Comparison of ENCODE assay signal across 8 mouse cellular contexts in the genomic region with DNA sequence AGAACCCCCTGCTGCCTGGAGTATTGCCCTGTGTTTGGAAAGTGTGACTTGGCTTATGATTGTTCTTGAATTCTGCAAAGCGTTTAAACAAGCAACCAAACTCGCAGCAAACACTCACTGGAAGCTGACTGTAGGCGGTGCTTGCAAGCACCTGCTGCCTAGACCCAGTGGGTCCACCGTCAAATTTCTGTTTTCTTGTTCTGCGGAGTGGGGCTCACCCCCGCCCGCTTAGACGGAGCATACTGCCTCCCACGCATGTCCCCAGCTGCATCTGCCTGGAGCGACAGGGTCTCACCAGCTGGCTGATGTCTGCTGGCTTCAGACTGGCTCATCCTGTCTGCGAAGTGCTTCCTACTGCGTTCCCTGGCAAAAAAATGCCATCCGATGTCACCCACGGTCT. TPM values are rescaled to one million over a fixed set of nuclear protein-coding genes. Genes with fewer than 3 reads are reported as not detected.
DNase-seq lines count a peak whose midpoint lies in the region; ATAC-seq and TF ChIP-seq lines count a peak whose summit lies in the region.

No protein-coding gene starts in this region.

- TF ChIP-seq CTCF in spleen, adult 2 months (IDR thresholded peaks at IDR 0.05; ENCODE audit: extremely low read depth, insufficient read depth, insufficient read length, insufficient replicate concordance): no peak

- peak overlapping the region; percentile 9; the same call in 1 of the 2 replicates for H3K27ac ChIP-seq in spleen, adult 2 months (ENCODE audit: insufficient read depth, low read length)
- H3K27ac ChIP-seq in intestine, embryonic 14.5 days (ENCODE audit: low read depth): no peak overlapping the region

- H3K4me3 ChIP-seq in spleen, adult 2 months (ENCODE audit: extremely low read depth, insufficient read depth, insufficient read length): no peak overlapping the region; the same call in 1 of the 2 replicates
- peak overlapping the region; percentile 20 for H3K4me3 ChIP-seq in intestine, embryonic 14.5 days (ENCODE audit: low read depth, low read length)

- peak overlapping the region; percentile 47 for H3K4me2 ChIP-seq in intestine, embryonic 14.5 days (ENCODE audit: low read length)

- no peaks in the 10 kb centered on the region for H3K9me3 ChIP-seq in intestine, embryonic 14.5 days (ENCODE audit: control insufficient read depth, low read length)

- TF ChIP-seq POLR2A in spleen, adult 2 months (IDR thresholded peaks at IDR 0.05; ENCODE audit: low read depth, low read length): no peak

- peak in 1 of 2 experiments; percentile 58 for DNase-seq in spleen, adult 2 months (ENCODE audit: low read depth in 1 of 2, low spot score in 2 of 2)
- DNase-seq in spleen, adult 12 weeks (ENCODE audit: low spot score): no peak
- DNase-seq in frontal cortex, postnatal 14 days (ENCODE audit: low spot score in 2 of 2): peak; percentile 56 to 63
- DNase-seq in intestine, embryonic 14.5 days (ENCODE audit: low spot score): no peak
- peak; percentile 61 to 79 for DNase-seq in left cerebral cortex, adult 18-20 months (ENCODE audit: low spot score in 2 of 2)
- peak; percentile 44 for DNase-seq in lung, postnatal 36 days
- peak; percentile 59 for DNase-seq in right cerebral cortex, postnatal 14 days
- DNase-seq in c-Kit-positive CD71-positive TER-119-positive erythroid progenitor cells, embryonic 14.5 days (ENCODE audit: low spot score): no peak

- H3K27me3 ChIP-seq in spleen, adult 2 months (ENCODE audit: control insufficient read depth, insufficient read depth, low read length): no peaks in the 10 kb centered on the region
- H3K27me3 ChIP-seq in intestine, embryonic 14.5 days (replicated peaks; ENCODE audit: control insufficient read depth, insufficient read depth, low read length): no peaks in the 10 kb centered on the region

- H3K36me3 ChIP-seq in spleen, adult 2 months (ENCODE audit: control insufficient read depth, insufficient read depth, low read length): no peaks in the 10 kb centered on the region
- no peaks in the 10 kb centered on the region for H3K36me3 ChIP-seq in intestine, embryonic 14.5 days (ENCODE audit: control insufficient read depth, insufficient read depth, low read length)

- ATAC-seq in intestine, embryonic 14.5 days (replicated peaks; ENCODE audit: low FRiP score, low TSS enrichment, low read depth): no peak; the same call in 1 of the 2 replicates

- peaks cover 11% of the 10 kb centered on the region; the same call in 1 of the 2 replicates for H3K4me1 ChIP-seq in spleen, adult 2 months (ENCODE audit: control insufficient read depth, insufficient read depth, insufficient read length)
- H3K4me1 ChIP-seq in intestine, embryonic 14.5 days (replicated peaks; ENCODE audit: control insufficient read depth, insufficient read depth, low read length): peaks cover 13% of the 10 kb centered on the region

- 14% methylated on average over 14 of the region's 14 CpGs for WGBS in spleen, adult 2 months
- WGBS in intestine, embryonic 14.5 days: 12% methylated on average over 14 of the region's 14 CpGs

- no peak overlapping the region for H3K9ac ChIP-seq in intestine, embryonic 14.5 days (ENCODE audit: low read length)

RNA-seq across cellular contexts. Expression of gene Pgpep1l, which starts 0.5 kb away (rescaled TPM):
- 0.36 and 0.53 TPM in 2 replicates for polyA plus RNA-seq in spleen, adult 2 months (2012; rRNA removed)
- not detected in 2 replicates for polyA plus RNA-seq in intestine, embryonic 14.5 days (2014; fragmentation: Nextera tagmentation; extraction: Ambion mirVana)
- 1 to 10 TPM; 2.4 to 3.5 TPM for total RNA-seq in left cerebral cortex, adult 18-20 months (2021)

RNA-seq across cellular contexts. Expression of gene Fam169b, which starts 9.1 kb away (rescaled TPM):
- polyA plus RNA-seq in spleen, adult 2 months (2012; rRNA removed): 27.9 and 29.2 TPM in 2 replicates
- polyA plus RNA-seq in intestine, embryonic 14.5 days (2014; fragmentation: Nextera tagmentation; extraction: Ambion mirVana): 0.12 and 0.43 TPM in 2 replicates
- total RNA-seq in left cerebral cortex, adult 18-20 months (2021): 1 to 10 TPM; 1.1 to 1.7 TPM

Comparison
In these comparisons a context has a peak if more than half of its experiments do, and no peak if none do; other contexts are left out.
1. DNase-seq: peak in frontal cortex, postnatal 14 days (2 of 2), left cerebral cortex, adult 18-20 months (2 of 2), lung, postnatal 36 days (single experiment) and right cerebral cortex, postnatal 14 days (single experiment); none in spleen, adult 12 weeks (single experiment), intestine, embryonic 14.5 days (single experiment) and c-Kit-positive CD71-positive TER-119-positive erythroid progenitor cells, embryonic 14.5 days (single experiment).
2. RNA of gene Fam169b, which starts 9.1 kb away (polyA plus RNA-seq): 27.9 to 29.2 TPM in spleen, adult 2 months; 0.12 to 0.43 TPM in intestine, embryonic 14.5 days; every median in the first group is over 10 times any median in the second.